Mouse (Mus musculus): ENCODE measurements around the gene Lhfp.

GRCm38 (mm10) chr3:53002076-53002475, 39.3 kb upstream of the Lhfp start:
- TF ChIP-seq CTCF (conservative IDR thresholded peaks at IDR 0.05; ENCODE audit: low read length): no peak
- TF ChIP-seq NANOG (IDR thresholded peaks at IDR 0.05; ENCODE audit: borderline replicate concordance, low read length): no peak

Data from E14TG2a.4 (cell line).